Mouse (Mus musculus): Measurements from ENCODE around the gene Scn4a.

DNA sequence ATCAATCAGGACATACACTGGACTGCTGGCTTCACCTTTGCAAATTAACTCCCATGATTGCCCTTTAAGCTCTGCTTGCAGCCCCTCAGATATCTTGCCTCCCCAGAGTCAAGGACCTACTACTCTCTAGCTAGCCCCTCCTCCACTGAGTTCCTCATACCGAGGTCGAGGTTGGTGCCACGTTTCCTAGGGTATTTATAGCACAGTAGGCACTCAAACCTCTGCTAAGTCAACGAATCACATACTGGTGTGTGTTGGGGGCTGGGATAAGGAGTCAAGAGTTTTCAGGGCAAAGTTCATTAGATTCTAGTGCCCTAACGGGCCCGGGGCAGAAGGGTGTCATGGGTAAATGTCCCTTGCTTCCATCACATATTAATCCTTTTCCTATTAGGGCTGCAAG, 24.0 kb downstream of the Scn4a start:
- TF ChIP-seq CTCF (IDR thresholded peaks at IDR 0.05; ENCODE audit: borderline replicate concordance, insufficient read depth, low read depth, low read length) (no peak), POLR2A (IDR thresholded peaks at IDR 0.05; ENCODE audit: borderline replicate concordance, insufficient read depth, low read length) (no peak)

Data from cerebellum, adult 2 months (tissue).